Mouse (Mus musculus) heart, adult 8-10 months (tissue): ENCODE data around the gene Upk2. TPM values are rescaled to one million over a fixed set of nuclear protein-coding genes. Genes with fewer than 3 reads are reported as not detected.
"Not testable (repeated sequence)": the region's sequence is repeated elsewhere in the genome, so short reads cannot be mapped to it uniquely, and the experiment has no call there.

ENCODE experiments used
- DNase-seq: peaks from one replicate; pipeline ENCODE4 v3.0.0; 2022; ENCODE audit warnings: low spot score
- total RNA-seq, 4 experiments: library from RNA; stranded (reverse); gene quantifications; 2 replicates each; pipeline ENCODE4 v1.2.4; 2022

Upk2 gene
- total RNA-seq, 4 experiments from 2014 or later = 0.26 to 0.28 TPM; not detected in 2

GRCm38 (mm10) chr9:44468800-44469199 lies 14.0 kb upstream of the Upk2 start:
- DNase-seq = no peak

- no peak for DNase-seq
These were observed 13.4 kb upstream of the Upk2 start for GRCm38 (mm10) chr9:44468224-44468623.

DNA sequence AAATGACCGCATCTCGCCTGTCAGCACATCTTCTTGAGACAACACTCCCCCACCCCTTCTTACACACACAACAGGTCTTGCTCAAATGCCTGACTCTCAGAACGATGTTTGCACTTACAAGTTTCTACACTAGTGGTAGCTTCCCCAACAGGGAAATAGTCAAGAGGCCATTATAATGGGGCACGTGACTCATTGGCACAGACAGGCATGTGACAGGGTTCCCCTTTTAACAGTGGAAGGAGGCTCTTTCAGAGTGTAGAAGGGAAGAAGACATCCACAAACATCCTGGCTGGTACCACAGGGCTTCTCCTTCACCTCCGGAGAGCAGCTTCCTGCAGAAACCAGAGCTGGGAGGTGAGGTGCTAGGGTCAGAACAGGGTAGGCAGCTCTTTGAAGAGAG lies 7.2 kb upstream of the Upk2 start:
- peak; percentile 21 for DNase-seq

DNA sequence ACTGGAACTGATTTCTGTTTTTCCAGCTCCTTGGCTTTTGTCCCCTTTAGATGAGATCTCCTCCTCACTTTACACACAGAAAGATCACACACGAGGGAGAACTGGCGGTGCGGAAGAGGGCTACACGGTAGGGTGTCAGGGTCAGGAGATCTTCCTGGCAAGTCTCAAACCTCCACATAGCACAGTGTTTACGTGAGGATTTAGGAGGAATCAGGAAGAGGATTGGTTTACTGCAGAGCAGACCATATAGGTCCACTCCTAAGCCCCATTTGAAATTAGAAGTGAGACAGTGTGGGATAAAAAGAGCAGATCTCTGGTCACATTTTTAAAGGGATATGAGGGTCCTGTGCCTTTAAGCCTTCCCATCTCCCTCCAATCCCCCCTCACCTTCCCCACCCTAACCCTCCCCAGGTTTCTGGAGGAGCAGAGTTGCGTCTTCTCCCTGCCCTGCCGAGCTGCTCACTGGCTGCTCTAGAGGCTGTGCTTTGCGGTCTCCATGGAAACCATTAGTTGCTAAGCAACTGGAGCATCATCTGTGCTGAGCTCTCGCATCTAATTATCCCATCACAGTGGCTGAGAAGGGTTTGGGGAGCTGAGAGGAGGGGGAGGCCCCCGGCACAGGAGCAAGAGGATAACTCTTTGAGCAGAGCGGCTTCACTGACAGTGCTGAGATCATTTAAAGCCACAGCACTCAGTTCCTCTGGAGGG lies 2.4 kb upstream of the Upk2 start:
- no peak for DNase-seq

DNA sequence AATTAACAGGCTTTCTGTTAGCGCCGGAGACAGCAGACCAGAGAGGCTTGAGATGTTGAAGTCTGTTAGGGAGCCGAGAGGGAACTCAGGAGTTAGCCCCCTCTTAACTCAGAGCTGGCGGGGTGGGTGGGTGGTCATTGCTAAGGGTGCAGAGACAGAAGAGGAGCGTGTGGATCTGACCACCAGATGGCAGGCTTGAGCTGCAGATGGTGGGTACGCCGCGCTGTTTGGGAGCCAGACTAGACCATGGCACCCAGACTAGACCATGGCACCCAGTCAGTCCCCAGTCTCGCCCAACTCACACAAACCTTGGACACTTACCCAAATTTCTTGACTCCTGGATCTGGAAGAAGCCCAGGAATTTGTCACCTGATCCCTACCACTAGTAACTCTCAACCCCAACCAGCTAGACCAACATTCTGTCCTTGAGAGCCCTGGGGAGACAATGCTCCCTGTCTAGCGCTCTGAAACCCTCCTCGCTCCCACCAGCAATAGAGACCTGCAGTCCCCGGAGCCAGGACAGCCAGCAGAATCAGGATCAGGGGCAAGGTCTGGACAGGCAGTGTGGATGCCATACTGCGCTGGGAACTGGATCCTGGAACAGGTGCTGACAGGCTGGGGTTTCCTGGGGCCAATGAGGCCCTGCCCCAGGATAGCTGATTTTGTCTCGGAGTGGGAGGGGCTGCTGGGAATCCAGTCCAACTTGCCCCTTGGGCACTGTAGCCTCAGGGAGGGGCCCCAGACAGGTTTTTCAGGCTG lies 465 bp downstream of the Upk2 start:
- peak; percentile 77 for DNase-seq

- no peak for DNase-seq
These were observed 4.4 kb downstream of the Upk2 start for GRCm38 (mm10) chr9:44450387-44450786.

- DNase-seq = not testable (repeated sequence)
These were observed 10.3 kb downstream of the Upk2 start for GRCm38 (mm10) chr9:44444402-44445025.

DNA sequence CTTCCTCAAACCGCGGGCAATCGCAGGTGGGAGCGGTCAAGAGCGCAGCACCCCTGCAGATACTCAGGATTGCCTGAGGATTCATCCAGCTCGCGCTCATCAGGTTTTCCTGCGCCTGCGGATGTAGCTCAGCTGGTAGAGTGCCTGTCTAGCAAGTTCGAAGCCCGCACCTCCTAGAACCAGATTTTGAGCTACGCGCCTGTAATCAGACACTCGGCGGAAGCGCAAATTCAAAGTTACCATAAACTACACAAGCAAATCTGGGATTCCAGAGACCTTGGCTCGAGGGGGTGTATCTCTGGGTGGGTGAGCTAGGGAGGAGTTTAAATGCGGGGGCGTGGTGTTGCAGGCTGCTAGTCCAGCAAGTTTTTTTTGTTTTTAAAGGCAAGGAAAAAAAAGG lies 13.8 kb downstream of the Upk2 start, which contains the start of gene Foxr1:
Gene Foxr1 (minus strand): TSS at position 176 of the 400 bp plus-strand sequence.
- no peak for DNase-seq

DNA sequence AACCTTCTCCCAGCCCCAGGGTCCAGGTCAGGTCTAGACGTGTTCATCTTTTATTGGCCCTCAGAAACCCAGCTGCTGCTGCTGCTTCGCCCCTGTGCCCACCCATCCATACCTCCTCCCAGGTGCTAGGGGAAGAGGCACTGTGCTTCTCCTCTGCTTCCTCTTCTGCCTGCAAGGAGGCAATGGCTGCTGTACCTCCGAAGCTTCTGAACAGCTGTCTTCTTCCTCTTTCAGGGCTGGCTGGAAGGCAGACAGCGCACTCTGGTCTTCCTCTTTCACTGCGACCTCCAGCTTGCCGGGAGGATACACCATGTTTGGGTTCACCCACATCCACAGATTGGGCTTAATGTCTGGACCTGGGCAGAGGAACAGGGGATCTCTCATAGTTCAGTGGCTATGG lies 19.0 kb downstream of the Upk2 start:
- no peak for DNase-seq

DNA sequence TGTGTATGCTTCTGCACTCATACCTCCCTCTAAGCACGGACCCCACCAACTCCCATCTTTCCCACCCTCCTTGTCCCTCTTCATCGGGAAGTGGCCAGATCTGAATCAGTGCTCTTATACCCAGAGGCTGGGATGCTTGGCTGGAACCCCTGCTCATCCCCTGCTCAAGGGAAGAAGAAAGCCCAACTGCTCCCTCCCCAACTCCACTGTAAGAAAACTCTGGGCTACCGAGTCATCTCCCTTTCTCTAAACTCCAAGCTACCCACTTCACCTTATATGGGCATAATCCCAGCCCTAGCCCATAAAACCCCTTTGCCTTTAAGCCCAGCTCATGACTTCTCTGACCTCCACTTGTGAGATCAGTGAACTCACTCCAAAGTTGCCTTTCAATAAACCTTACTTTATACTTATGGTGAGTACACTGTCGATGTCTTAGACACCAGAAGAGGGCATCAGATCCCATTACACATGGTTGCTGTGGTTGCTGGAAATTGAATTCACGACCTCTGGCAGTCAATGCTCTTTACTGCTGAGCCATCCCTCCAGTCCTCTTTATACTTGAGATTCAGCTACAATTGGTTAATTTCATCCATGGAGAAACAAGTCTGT lies 22.1 kb downstream of the Upk2 start:
- DNase-seq = no peak

- DNase-seq = no peak
These were observed 31.2 kb downstream of the Upk2 start for GRCm38 (mm10) chr9:44423576-44423975.

- no peak for DNase-seq
These were observed 34.4 kb downstream of the Upk2 start for GRCm38 (mm10) chr9:44420280-44420898.

DNA sequence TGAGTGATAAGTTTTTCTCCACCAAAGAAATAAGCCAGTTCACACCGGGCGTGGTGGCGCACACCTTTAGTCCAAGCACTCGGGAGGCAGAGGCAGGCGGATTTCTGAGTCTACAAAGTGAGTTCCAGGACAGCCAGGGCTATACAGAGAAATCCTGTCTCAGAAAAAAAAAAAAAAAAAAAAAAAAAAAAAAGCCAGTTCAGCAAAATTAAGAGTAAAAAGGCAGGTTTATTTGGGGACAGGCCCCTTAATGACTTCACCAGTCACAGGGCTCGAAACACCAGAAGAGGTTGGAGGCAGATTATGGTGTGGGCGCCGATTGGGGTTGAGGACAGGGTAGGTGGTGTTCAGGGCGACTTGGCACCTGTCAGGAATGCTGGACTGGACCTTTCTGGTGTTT lies 35.0 kb downstream of the Upk2 start:
- DNase-seq = not testable (repeated sequence)

- no peak for DNase-seq
These were observed 36.0 kb downstream of the Upk2 start, which contains the start of gene Ccdc84 for GRCm38 (mm10) chr9:44418519-44419385. Ccdc84 (minus strand) TSS chr9:44418569.

- peak; percentile 96 for DNase-seq
These were observed 36.8 kb downstream of the Upk2 start for GRCm38 (mm10) chr9:44417892-44418363.

GRCm38 (mm10) chr9:44417156-44417891 lies 37.5 kb downstream of the Upk2 start:
- no peak for DNase-seq

DNA sequence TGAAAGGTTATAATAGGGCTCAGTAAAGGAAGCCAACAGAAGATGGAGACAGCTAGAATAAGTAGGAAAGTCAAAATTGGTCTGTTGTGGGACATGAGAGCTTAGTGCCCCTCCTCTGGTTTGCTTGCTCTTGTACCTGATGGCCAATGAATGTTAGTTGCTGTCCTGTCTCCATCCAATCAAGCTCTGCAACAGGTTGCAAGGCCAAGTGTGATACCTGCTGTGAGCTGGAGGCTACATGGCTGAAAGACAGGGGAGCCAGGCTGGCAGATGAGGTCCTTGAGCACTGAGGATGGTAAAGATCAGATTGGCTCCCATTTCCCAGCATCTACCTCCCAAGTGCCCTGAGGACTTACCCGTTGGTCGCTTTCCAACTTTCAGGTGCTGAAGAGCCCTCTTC lies 42.0 kb downstream of the Upk2 start:
- DNase-seq = no peak

DNA sequence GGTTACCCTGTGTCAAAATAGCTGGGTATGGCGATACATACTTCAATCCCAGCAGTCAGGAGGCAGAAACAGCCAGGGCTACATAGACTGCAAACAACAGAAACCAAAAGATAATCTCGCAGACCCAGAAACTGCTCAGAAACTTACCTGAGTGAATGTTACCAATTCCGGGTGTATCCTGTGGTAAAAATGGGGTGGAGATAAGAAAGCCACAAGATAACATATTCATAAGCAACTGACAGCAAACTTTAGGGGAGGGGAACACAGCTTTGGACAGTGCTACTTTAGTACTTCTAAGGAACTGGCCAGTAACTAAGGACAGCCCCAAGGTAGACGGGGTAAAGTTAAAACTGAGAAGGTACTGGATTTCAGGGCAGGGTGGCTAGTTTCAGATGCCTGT lies 42.5 kb downstream of the Upk2 start:
- DNase-seq = no peak

- DNase-seq = no peak
These were observed 43.1 kb downstream of the Upk2 start for GRCm38 (mm10) chr9:44411601-44412130.
